Mouse (Mus musculus) lung, embryonic 16.5 days (tissue): ENCODE measurements around the gene Ppp1r12c. TPM values are rescaled to one million over a fixed set of nuclear protein-coding genes. Genes with fewer than 3 reads are reported as not detected.

Experiments
- ATAC-seq: fragments of 200-750 bp; cut with Nextera tagmentation; 2 replicates; pipeline ENCODE4 v1.8.0; 2017; ENCODE audit warnings: low read depth, mild to moderate bottlenecking, moderate library complexity
- H3K27ac ChIP-seq: fragments of 300-500 bp; sonication (generic); 2 replicates; pipeline ENCODE4 v1.5.1; 2014; ENCODE audit warnings: mild to moderate bottlenecking, control low read depth, low read length
- H3K27me3 ChIP-seq: fragments of 300-500 bp; sonication (generic); 2 replicates; pipeline ENCODE4 v1.6.1; 2014; ENCODE audit warnings: low read depth, low read length, mixed read lengths; ENCODE audit not compliant: control insufficient read depth, insufficient read depth
- H3K36me3 ChIP-seq: fragments of 300-500 bp; sonication (generic); 2 replicates; pipeline ENCODE4 v1.6.1; 2014; ENCODE audit warnings: low read length; ENCODE audit not compliant: control insufficient read depth, insufficient read depth
- H3K4me1 ChIP-seq: fragments of 300-500 bp; sonication (generic); replicated peaks from 2 replicates; pipeline ENCODE4 v1.6.1; 2014; ENCODE audit warnings: low read length, mixed read lengths; ENCODE audit not compliant: control insufficient read depth, insufficient read depth
- H3K4me2 ChIP-seq: fragments of 300-500 bp; sonication (generic); 2 replicates; pipeline ENCODE4 v1.6.1; 2014; ENCODE audit warnings: low read depth, low read length, control low read depth
- H3K4me3 ChIP-seq: fragments of 300-500 bp; sonication (generic); 2 replicates; pipeline ENCODE4 v1.5.1; 2014; ENCODE audit warnings: mild to moderate bottlenecking, low read length, control low read depth
- H3K9ac ChIP-seq: fragments of 300-500 bp; sonication (generic); 2 replicates; pipeline ENCODE4 v1.6.1; 2014; ENCODE audit warnings: low read length, control low read depth
- H3K9me3 ChIP-seq: fragments of 300-500 bp; sonication (generic); 2 replicates; pipeline ENCODE4 v1.6.1; 2016; ENCODE audit warnings: low read length; ENCODE audit not compliant: control insufficient read depth
- WGBS: fragments of 180-500 bp; shearing (Covaris S2); extraction: QIAGEN DNeasy Blood & Tissue Kit; methylation state at CpG from one replicate; pipeline ENCODE4 v1.1.7; 2014; 5-methylcytosine and 5-hydroxymethylcytosine counted together
- polyA plus RNA-seq: library from polyadenylated mRNA; unstranded; fragments of >200 nt; fragmentation: Nextera tagmentation; extraction: Ambion mirVana; gene quantifications from 2 replicates; pipeline ENCODE4 v1.2.1, GENCODE M21; 2015

The Ppp1r12c gene
- polyA plus RNA-seq, 1 experiment from 2014 or later, result 20.1 TPM

GRCm38 (mm10) chr7:4498251-4498650 is 3.2 kb downstream of the Ppp1r12c start:
- peak; percentile 16 for ATAC-seq
- Histone ChIP-seq H3K9me3 (no peaks in the 10 kb centered on the region), H3K27ac (peak overlapping the region; percentile 36), H3K4me1 (peaks cover 26% of the 10 kb centered on the region), H3K27me3 (no peaks in the 10 kb centered on the region), H3K4me3 (no peak overlapping the region), H3K4me2 (peak overlapping the region; percentile 5; the same call in 1 of the 2 replicates), H3K9ac (peak overlapping the region; percentile 30; the same call in 1 of the 2 replicates), H3K36me3 (peaks cover 7% of the 10 kb centered on the region; the same call in 1 of the 2 replicates)
- 19% methylated on average over 9 of the region's 9 CpGs for whole genome bisulfite sequencing

DNA sequence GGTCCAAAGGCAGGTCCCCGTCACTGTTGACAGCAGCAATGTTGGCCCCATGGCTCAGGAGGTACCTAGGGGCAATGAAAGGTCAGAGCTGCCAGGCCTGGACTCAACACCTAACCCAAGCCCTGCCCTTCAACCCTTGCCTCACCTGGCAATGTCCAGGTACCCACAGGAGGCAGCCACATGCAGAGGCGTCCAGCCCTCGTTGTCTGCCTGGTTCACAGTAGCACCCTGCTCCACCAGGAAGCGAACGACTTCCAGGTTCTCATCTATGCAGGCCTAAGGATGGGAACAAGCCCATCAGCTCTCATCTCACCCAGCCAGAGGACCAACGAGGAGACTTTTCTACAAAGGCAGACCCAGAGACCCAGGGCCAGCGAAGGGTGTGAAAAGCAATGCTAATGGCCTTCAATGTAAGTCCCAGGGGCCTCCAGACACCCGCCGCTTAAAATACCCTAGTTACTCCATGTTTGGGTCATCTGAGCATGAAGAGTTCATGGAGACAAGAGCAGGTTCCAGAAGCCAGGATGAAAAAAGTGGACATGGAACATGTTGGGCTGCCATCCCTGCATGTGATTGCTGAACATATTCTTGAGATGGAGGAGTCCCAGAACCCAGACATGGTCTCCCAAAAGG is 4.1 kb downstream of the Ppp1r12c start:
- Histone ChIP-seq H3K4me3 (no peak overlapping the region), H3K9me3 (no peaks in the 10 kb centered on the region), H3K4me2 (no peak overlapping the region), H3K27me3 (no peaks in the 10 kb centered on the region), H3K9ac (no peak overlapping the region), H3K36me3 (peaks cover 7% of the 10 kb centered on the region; the same call in 1 of the 2 replicates), H3K27ac (no peak overlapping the region), H3K4me1 (peaks cover 27% of the 10 kb centered on the region)
- ATAC-seq, result no peak
- 89% methylated on average over 9 of the region's 9 CpGs for WGBS

DNA sequence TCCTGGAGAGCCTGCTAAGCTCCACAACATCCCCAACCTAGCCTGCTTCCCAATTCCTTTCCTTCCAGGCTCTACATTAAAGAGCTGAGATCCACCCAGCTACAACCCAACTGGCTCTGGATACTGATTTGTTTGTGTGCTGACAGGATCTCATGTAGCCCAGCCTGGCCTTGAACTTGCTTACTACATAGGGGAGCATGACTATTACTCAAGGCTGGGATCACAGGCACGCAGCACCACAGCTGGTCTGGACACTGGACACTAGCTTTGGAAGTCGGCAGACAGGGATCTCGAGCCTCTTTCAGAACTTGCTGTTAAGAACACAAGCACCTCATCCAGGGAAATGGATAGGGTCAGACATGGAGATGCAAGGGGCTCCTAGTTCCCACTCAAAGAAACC is 5.0 kb downstream of the Ppp1r12c start:
- Histone ChIP-seq H3K36me3 (peaks cover 7% of the 10 kb centered on the region), H3K9me3 (no peaks in the 10 kb centered on the region), H3K4me3 (no peak overlapping the region), H3K4me1 (peaks cover 29% of the 10 kb centered on the region), H3K27ac (no peak overlapping the region), H3K27me3 (no peaks in the 10 kb centered on the region), H3K9ac (no peak overlapping the region), H3K4me2 (no peak overlapping the region)
- WGBS, result 87% methylated on average over 3 of the region's 3 CpGs
- ATAC-seq, result no peak

DNA sequence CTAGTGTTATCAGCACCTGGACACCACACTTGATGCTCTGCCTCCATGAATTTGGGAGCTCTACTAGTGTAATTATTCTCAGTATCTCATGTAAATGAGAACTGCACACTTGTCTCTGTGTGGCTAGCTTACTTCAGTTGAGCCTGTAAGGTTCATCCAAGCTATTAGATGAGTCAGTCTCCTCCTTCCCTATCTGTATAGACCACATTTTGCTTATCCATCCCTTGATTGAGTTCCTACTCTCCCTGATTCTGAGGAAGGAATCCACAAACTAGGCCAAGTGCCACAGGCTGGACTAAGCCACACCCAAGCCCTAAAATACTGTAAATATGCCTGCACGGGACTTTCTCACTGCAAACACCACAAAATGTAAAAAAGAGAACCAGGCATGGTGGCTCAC is 7.5 kb downstream of the Ppp1r12c start:
- Histone ChIP-seq H3K36me3 (peaks cover 13% of the 10 kb centered on the region), H3K27ac (no peak overlapping the region), H3K27me3 (no peaks in the 10 kb centered on the region), H3K4me2 (no peak overlapping the region), H3K4me3 (no peak overlapping the region), H3K9me3 (no peaks in the 10 kb centered on the region), H3K4me1 (peaks cover 16% of the 10 kb centered on the region), H3K9ac (no peak overlapping the region)
- WGBS, result 72% methylated on average over 1 of the region's 1 CpGs
- no peak for ATAC-seq

GRCm38 (mm10) chr7:4492284-4493224 is 8.9 kb downstream of the Ppp1r12c start:
- H3K27ac ChIP-seq, result 0 out of 2 replicates have a peak overlapping the region, but pooled peaks have one; percentile 7
- peak; percentile 60 for ATAC-seq
- peaks cover 22% of the 10 kb centered on the region for H3K36me3 ChIP-seq
- no peak overlapping the region for H3K4me2 ChIP-seq
- 82% methylated on average over 13 of the region's 13 CpGs for WGBS
- H3K4me1 ChIP-seq, result 0 out of 2 replicates have a peak, but pooled peaks cover 6% of the 10 kb centered on the region
- H3K27me3 ChIP-seq, result no peaks in the 10 kb centered on the region
- no peaks in the 10 kb centered on the region for H3K9me3 ChIP-seq
- no peak overlapping the region for H3K4me3 ChIP-seq
- no peak overlapping the region for H3K9ac ChIP-seq

- 0 out of 2 replicates have a peak, but pooled peaks cover 6% of the 10 kb centered on the region for H3K4me1 ChIP-seq
- H3K4me2 ChIP-seq, result no peak overlapping the region
- no peak overlapping the region for H3K4me3 ChIP-seq
- no peak overlapping the region for H3K9ac ChIP-seq
- ATAC-seq, result peak; percentile 57
- H3K27ac ChIP-seq, result no peak overlapping the region; the same call in 1 of the 2 replicates
- H3K36me3 ChIP-seq, result peaks cover 17% of the 10 kb centered on the region
- no peaks in the 10 kb centered on the region for H3K9me3 ChIP-seq
- 68% methylated on average over 6 of the region's 6 CpGs for WGBS
- no peaks in the 10 kb centered on the region for H3K27me3 ChIP-seq
Measured at GRCm38 (mm10) chr7:4491308-4491707, 10.2 kb downstream of the Ppp1r12c start.

DNA sequence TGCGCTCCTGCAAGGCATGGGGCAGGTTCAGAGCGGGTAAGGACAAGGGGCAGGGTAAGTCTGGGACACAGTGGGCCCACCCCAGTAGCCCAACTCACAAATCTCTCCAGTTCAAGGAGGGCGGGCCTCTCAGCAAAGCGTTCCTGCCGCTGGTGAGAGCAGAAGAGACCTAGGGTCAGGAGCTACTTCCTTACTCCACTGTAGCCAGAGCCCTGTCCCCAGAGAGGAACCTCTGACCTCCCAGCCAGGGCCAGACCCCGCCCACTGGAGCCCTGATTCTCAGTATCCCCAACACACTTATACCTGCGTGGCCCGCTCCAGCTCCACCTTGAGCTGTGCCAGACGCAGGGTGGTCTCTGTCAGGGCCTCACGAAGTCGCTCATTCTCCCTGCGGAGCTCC is 19.2 kb downstream of the Ppp1r12c start:
- Histone ChIP-seq H3K4me1 (peaks cover 15% of the 10 kb centered on the region), H3K9ac (no peak overlapping the region), H3K4me3 (no peak overlapping the region), H3K27me3 (no peaks in the 10 kb centered on the region), H3K9me3 (no peaks in the 10 kb centered on the region), H3K27ac (no peak overlapping the region), H3K4me2 (no peak overlapping the region), H3K36me3 (peaks cover 32% of the 10 kb centered on the region)
- no peak for ATAC-seq
- WGBS, result 82% methylated on average over 12 of the region's 12 CpGs

- peaks cover 20% of the 10 kb centered on the region for H3K36me3 ChIP-seq
- H3K27me3 ChIP-seq, result no peaks in the 10 kb centered on the region
- no peak overlapping the region for H3K4me3 ChIP-seq
- no peak overlapping the region for H3K4me2 ChIP-seq
- peaks cover 15% of the 10 kb centered on the region for H3K4me1 ChIP-seq
- H3K27ac ChIP-seq, result no peak overlapping the region
- no peak for ATAC-seq
- no peaks in the 10 kb centered on the region for H3K9me3 ChIP-seq
- H3K9ac ChIP-seq, result no peak overlapping the region
- WGBS, result 31% methylated on average over 6 of the region's 6 CpGs
Measured at GRCm38 (mm10) chr7:4479674-4480073, 21.8 kb downstream of the Ppp1r12c start.

DNA sequence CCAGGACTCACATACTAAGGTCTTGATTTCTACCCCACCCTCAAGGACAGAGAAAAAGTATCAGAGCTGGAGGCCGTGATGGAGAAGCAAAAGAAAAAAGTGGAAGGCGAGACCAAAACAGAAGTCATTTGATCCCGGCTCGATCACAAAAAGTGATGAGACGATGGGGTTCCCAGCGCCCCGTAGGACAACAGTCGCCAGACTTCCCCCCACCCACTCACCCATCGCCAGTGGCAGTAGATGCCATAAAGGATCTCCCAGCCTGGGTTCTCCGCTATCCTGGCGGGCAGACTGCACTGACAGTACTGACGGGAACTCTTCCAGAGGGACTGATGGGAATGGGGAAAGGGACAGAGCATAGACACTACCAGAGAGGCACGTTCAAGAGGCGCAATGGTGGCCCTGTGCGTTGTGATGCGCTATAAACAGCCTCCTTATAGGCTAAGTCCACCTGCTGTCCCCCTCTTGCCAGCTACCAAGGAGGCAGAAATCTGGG is 22.6 kb downstream of the Ppp1r12c start:
- peak overlapping the region; percentile 59 for H3K4me3 ChIP-seq
- H3K9me3 ChIP-seq, result no peaks in the 10 kb centered on the region
- H3K27ac ChIP-seq, result peak overlapping the region; percentile 99
- H3K27me3 ChIP-seq, result peaks cover 2% of the 10 kb centered on the region; the same call in 1 of the 2 replicates
- peaks cover 13% of the 10 kb centered on the region for H3K36me3 ChIP-seq
- H3K9ac ChIP-seq, result peak overlapping the region; percentile 65
- 3% methylated on average over 16 of the region's 16 CpGs for WGBS
- 0 out of 2 replicates have a peak, but pooled peaks have one; percentile 2 for ATAC-seq
- peaks cover 15% of the 10 kb centered on the region for H3K4me1 ChIP-seq
- peak overlapping the region; percentile 89 for H3K4me2 ChIP-seq
